Mouse (Mus musculus) lung, postnatal 0 days (tissue): ENCODE data around the gene Lrp10.

Experiments used
- CTCF ChIP-seq: IDR thresholded peaks from 2 replicates; pipeline ENCODE4 v1.5.1; 2016; ENCODE audit warnings: antibody characterized with exemption, mild to moderate bottlenecking
- EP300 ChIP-seq: IDR thresholded peaks from 2 replicates; pipeline ENCODE4 v1.6.1; 2016; ENCODE audit warnings: antibody characterized with exemption, mild to moderate bottlenecking, control low read depth

DNA sequence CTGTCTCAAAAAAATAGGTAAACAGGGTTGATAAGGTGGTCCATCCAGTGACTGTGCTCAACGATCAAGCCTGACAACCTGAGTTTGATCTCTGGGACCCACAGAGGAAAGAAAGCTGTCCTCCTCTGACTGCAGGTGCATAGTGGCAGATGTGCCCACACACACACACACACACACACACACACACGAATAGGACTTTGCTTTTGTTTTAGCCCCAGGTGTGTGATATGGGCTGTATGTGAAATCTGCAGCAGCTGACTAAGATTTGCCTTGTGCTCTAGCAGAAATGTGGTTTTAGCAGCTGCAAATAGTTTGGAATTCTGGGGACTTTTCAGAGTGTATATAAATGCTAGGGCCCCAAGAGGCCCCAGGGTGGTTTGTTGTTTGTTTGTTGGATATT lies 35.4 kb downstream of the Lrp10 start:
- TF ChIP-seq CTCF = no peak
- TF ChIP-seq EP300 = no peak
